Mouse (Mus musculus) splenic B cell, adult 2 months (primary cell): ENCODE data around the gene Igsf9b.

Source experiments
- DNase-seq: peaks from one replicate; pipeline ENCODE4 v3.0.0-alpha.2; 2011; ENCODE audit warnings: low read depth, low spot score
- H3K27me3 ChIP-seq: 2 replicates; pipeline ENCODE4 v1.6.1; 2012; ENCODE audit warnings: mild to moderate bottlenecking, low read length, moderate library complexity, mixed read lengths; ENCODE audit not compliant: control insufficient read depth, poor library complexity, insufficient read depth, severe bottlenecking
- H3K36me3 ChIP-seq: 2 replicates; pipeline ENCODE4 v1.6.1; 2012; ENCODE audit warnings: mild to moderate bottlenecking, low read length, moderate library complexity, mixed read lengths; ENCODE audit not compliant: control insufficient read depth, poor library complexity, insufficient read depth, severe bottlenecking

Gene Igsf9b

GRCm38 (mm10) chr9:27279041-27279440, 20.0 kb upstream of the Igsf9b start:
- Histone ChIP-seq H3K27me3 (no peaks in the 10 kb centered on the region; the same call in 1 of the 2 replicates), H3K36me3 (no peaks in the 10 kb centered on the region)
- no peak for DNase-seq

GRCm38 (mm10) chr9:27280976-27281375, 18.0 kb upstream of the Igsf9b start:
- no peak for DNase-seq
- no peaks in the 10 kb centered on the region; the same call in 1 of the 2 replicates for H3K27me3 ChIP-seq

GRCm38 (mm10) chr9:27285719-27286249, 13.2 kb upstream of the Igsf9b start:
- Histone ChIP-seq H3K36me3 (no peaks in the 10 kb centered on the region), H3K27me3 (no peaks in the 10 kb centered on the region; the same call in 1 of the 2 replicates)
- DNase-seq, result no peak

More at GRCm38 (mm10) chr9:27280976-27281375, 18.0 kb upstream of the Igsf9b start:
- H3K36me3 ChIP-seq, result no peaks in the 10 kb centered on the region

GRCm38 (mm10) chr9:27286296-27286695, 12.7 kb upstream of the Igsf9b start:
- H3K36me3 ChIP-seq, result no peaks in the 10 kb centered on the region
- no peak for DNase-seq
- H3K27me3 ChIP-seq, result no peaks in the 10 kb centered on the region

- no peaks in the 10 kb centered on the region for H3K27me3 ChIP-seq
- no peaks in the 10 kb centered on the region for H3K36me3 ChIP-seq
- DNase-seq, result no peak
Measured at GRCm38 (mm10) chr9:27286859-27287258, 12.1 kb upstream of the Igsf9b start.

GRCm38 (mm10) chr9:27287419-27287818, 11.6 kb upstream of the Igsf9b start:
- Histone ChIP-seq H3K36me3 (no peaks in the 10 kb centered on the region), H3K27me3 (no peaks in the 10 kb centered on the region)
- no peak for DNase-seq

GRCm38 (mm10) chr9:27288442-27288841, 10.6 kb upstream of the Igsf9b start:
- no peaks in the 10 kb centered on the region for H3K27me3 ChIP-seq
- no peak for DNase-seq
- H3K36me3 ChIP-seq, result no peaks in the 10 kb centered on the region

- Histone ChIP-seq H3K27me3 (no peaks in the 10 kb centered on the region), H3K36me3 (no peaks in the 10 kb centered on the region)
- DNase-seq, result no peak
Measured at GRCm38 (mm10) chr9:27289543-27290308, 9.3 kb upstream of the Igsf9b start.

GRCm38 (mm10) chr9:27294380-27294779, 4.6 kb upstream of the Igsf9b start:
- Histone ChIP-seq H3K36me3 (no peaks in the 10 kb centered on the region), H3K27me3 (no peaks in the 10 kb centered on the region)
- DNase-seq, result no peak

- no peaks in the 10 kb centered on the region for H3K36me3 ChIP-seq
- no peak for DNase-seq
- H3K27me3 ChIP-seq, result no peaks in the 10 kb centered on the region
Measured at GRCm38 (mm10) chr9:27299286-27300187, 533 bp downstream of the Igsf9b start.

GRCm38 (mm10) chr9:27300188-27300691, 1.2 kb downstream of the Igsf9b start:
- H3K36me3 ChIP-seq, result no peaks in the 10 kb centered on the region
- H3K27me3 ChIP-seq, result no peaks in the 10 kb centered on the region
- no peak for DNase-seq

GRCm38 (mm10) chr9:27300698-27301097, 1.7 kb downstream of the Igsf9b start:
- no peaks in the 10 kb centered on the region for H3K36me3 ChIP-seq
- no peaks in the 10 kb centered on the region for H3K27me3 ChIP-seq
- DNase-seq, result no peak

- DNase-seq, result no peak
- no peaks in the 10 kb centered on the region for H3K27me3 ChIP-seq
- no peaks in the 10 kb centered on the region for H3K36me3 ChIP-seq
Measured at GRCm38 (mm10) chr9:27301486-27301885, 2.5 kb downstream of the Igsf9b start.

GRCm38 (mm10) chr9:27302291-27302690, 3.3 kb downstream of the Igsf9b start:
- Histone ChIP-seq H3K36me3 (no peaks in the 10 kb centered on the region), H3K27me3 (no peaks in the 10 kb centered on the region)
- DNase-seq, result no peak
